Comparison of ENCODE assay signal across 27 mouse cellular contexts in genomic region chr4:153717273-153717672, GRCm38 (mm10).
A peak's percentile ranks its signal among the peaks of the same experiment; 100 is the strongest.
DNase-seq lines count a peak whose midpoint lies in the region; ATAC-seq and TF ChIP-seq lines count a peak whose summit lies in the region.
"Had no signal": no experiment of that assay in that cellular context is flagged by ENCODE, and none has a peak within 500 bp of the region (broad histone marks: within the 10 kb centered on the region; RNA-seq: fewer than 3 reads in every experiment).

No protein-coding gene starts in this region.

- no peak for ATAC-seq in cerebellum, adult (ENCODE audit: insufficient number of reproducible peaks, low FRiP score, low TSS enrichment)
- no peak for ATAC-seq in hindbrain, embryonic 11.5 days (ENCODE audit: low FRiP score)
- no peak for ATAC-seq in hindbrain, embryonic 13.5 days (ENCODE audit: low FRiP score)
- ATAC-seq: activated CD4-positive, CD25-positive, alpha-beta regulatory T cell, adult 4 months; CD4-positive, CD25-positive, alpha-beta regulatory T cell, adult 4 months; forebrain, embryonic 13.5 days; forebrain, embryonic 16.5 days; Patski had no signal

- no peak overlapping the region for H3K4me2 ChIP-seq in hindbrain, embryonic 11.5 days (replicated peaks; ENCODE audit: low read depth, low read length)
- H3K4me2 ChIP-seq in hindbrain, embryonic 13.5 days, result no peak overlapping the region
- H3K4me2 ChIP-seq: embryonic facial prominence, embryonic 13.5 days; embryonic facial prominence, embryonic 15.5 days; forebrain, embryonic 13.5 days had no signal

- no peak for TF ChIP-seq CTCF in brain, embryonic 14.5 days (IDR thresholded peaks at IDR 0.05; ENCODE audit: borderline replicate concordance, extremely low read depth, insufficient read depth, insufficient read length)

- H3K27me3 ChIP-seq in hindbrain, embryonic 11.5 days (ENCODE audit: control insufficient read depth, insufficient read depth, low read length), result no peaks in the 10 kb centered on the region
- peaks cover 15% of the 10 kb centered on the region; the same call in 1 of the 2 replicates for H3K27me3 ChIP-seq in hindbrain, embryonic 13.5 days
- H3K27me3 ChIP-seq: CH12.LX; embryonic facial prominence, embryonic 13.5 days; embryonic facial prominence, embryonic 15.5 days; forebrain, embryonic 13.5 days; Patski had no signal

- H3K36me3 ChIP-seq in hindbrain, embryonic 11.5 days (ENCODE audit: control insufficient read depth, insufficient read depth, low read length), result no peaks in the 10 kb centered on the region
- H3K36me3 ChIP-seq in hindbrain, embryonic 13.5 days, result no peaks in the 10 kb centered on the region
- H3K36me3 ChIP-seq: embryonic facial prominence, embryonic 13.5 days; embryonic facial prominence, embryonic 15.5 days; G1E had no signal

- no peak overlapping the region for H3K27ac ChIP-seq in hindbrain, embryonic 11.5 days (ENCODE audit: low read depth, low read length)
- no peak overlapping the region for H3K27ac ChIP-seq in hindbrain, embryonic 13.5 days
- H3K27ac ChIP-seq: embryonic facial prominence, embryonic 13.5 days; embryonic facial prominence, embryonic 15.5 days; forebrain, embryonic 13.5 days had no signal

- no peak for TF ChIP-seq POLR2A in brain, embryonic 14.5 days (IDR thresholded peaks at IDR 0.05; ENCODE audit: borderline replicate concordance, extremely low read depth, insufficient read depth, insufficient read length, poor library complexity, severe bottlenecking)

- DNase-seq in cerebellum, postnatal 10 days, result peak; percentile 26 to 47
- peak; percentile 21 for DNase-seq in hindbrain, embryonic 11.5 days (ENCODE audit: low spot score)
- DNase-seq in left cerebral cortex, postnatal 4 days, result peak; percentile 24
- DNase-seq in left cerebral cortex, postnatal 36 days (ENCODE audit: low spot score in 2 of 2), result no peak
- DNase-seq in brain, embryonic 14.5 days (ENCODE audit: low read depth), result peak; percentile 76
- DNase-seq: adrenal gland, adult 8-10 months; adrenal gland, postnatal 14 days; adrenal gland, postnatal 36 days; B cell, adult 2 months; cerebellum, adult 11-12 months; cerebellum, adult 2 months; cerebellum, adult 9-10 months; cerebellum, postnatal 14 days; cerebellum, postnatal 36 days; embryo, embryonic 11 days had no signal

- whole genome bisulfite sequencing in hindbrain, embryonic 11.5 days, result 75% methylated on average over 12 of the region's 12 CpGs
- WGBS in hindbrain, embryonic 13.5 days, result 55% methylated on average over 12 of the region's 12 CpGs

- no peaks in the 10 kb centered on the region; the same call in 1 of the 2 replicates for H3K4me1 ChIP-seq in hindbrain, embryonic 11.5 days (replicated peaks; ENCODE audit: control insufficient read depth, insufficient read depth, low read length)
- peaks cover 50% of the 10 kb centered on the region for H3K4me1 ChIP-seq in hindbrain, embryonic 13.5 days (replicated peaks)

- no peak overlapping the region for H3K4me3 ChIP-seq in hindbrain, embryonic 11.5 days (ENCODE audit: low read depth, low read length)
- H3K4me3 ChIP-seq in hindbrain, embryonic 13.5 days, result no peak overlapping the region
- H3K4me3 ChIP-seq: embryonic facial prominence, embryonic 13.5 days; embryonic facial prominence, embryonic 15.5 days; erythroblast, embryonic 14.5 days; forebrain, embryonic 13.5 days had no signal

- no peak overlapping the region for H3K9ac ChIP-seq in hindbrain, embryonic 11.5 days (ENCODE audit: low read depth, low read length)
- no peak overlapping the region for H3K9ac ChIP-seq in hindbrain, embryonic 13.5 days
- H3K9ac ChIP-seq: embryonic facial prominence, embryonic 13.5 days; embryonic facial prominence, embryonic 15.5 days; forebrain, embryonic 13.5 days had no signal

- H3K9me3 ChIP-seq in hindbrain, embryonic 11.5 days (ENCODE audit: control insufficient read depth, low read length), result no peaks in the 10 kb centered on the region
- no peaks in the 10 kb centered on the region for H3K9me3 ChIP-seq in hindbrain, embryonic 13.5 days
- H3K9me3 ChIP-seq: embryonic facial prominence, embryonic 13.5 days; embryonic facial prominence, embryonic 15.5 days; forebrain, embryonic 13.5 days had no signal

- intact Hi-C loops in left cerebral cortex, postnatal 4 days (cut with DNase I), result no loop called here
- intact Hi-C loops in left cerebral cortex, postnatal 36 days (cut with DNase I), result no loop called here

Comparison
In these comparisons a context has a peak if more than half of its experiments do, and no peak if none do; other contexts are left out.
1. DNase-seq: peak in cerebellum, postnatal 10 days (2 of 2), hindbrain, embryonic 11.5 days (single experiment), left cerebral cortex, postnatal 4 days (single experiment) and brain, embryonic 14.5 days (single experiment); none in left cerebral cortex, postnatal 36 days (0 of 2).